Mouse (Mus musculus) left cerebral cortex, adult 9 months (tissue): ENCODE measurements around the gene Mst1.

Source experiments
- DNase-seq, 2 experiments: peaks; one replicate each; pipeline ENCODE4 v3.0.0; 2022; ENCODE audit warnings: low spot score in 2 of 2

Mst1 gene

GRCm38 (mm10) chr9:108129042-108129948, 49.1 kb downstream of the Mst1 start:
- DNase-seq = no peak

GRCm38 (mm10) chr9:108131502-108131901, 51.3 kb downstream of the Mst1 start:
- DNase-seq = no peak

GRCm38 (mm10) chr9:108132373-108132772, 52.1 kb downstream of the Mst1 start:
- no peak for DNase-seq

- DNase-seq = no peak
Observed at GRCm38 (mm10) chr9:108133478-108133877, 53.2 kb downstream of the Mst1 start.
